Mouse (Mus musculus) erythroblast, adult 5-6 weeks (primary cell): ENCODE results near the gene Thrap3. TPM values are rescaled to one million over a fixed set of nuclear protein-coding genes. Genes with fewer than 3 reads are reported as not detected.

Experiments
- ATAC-seq: replicated peaks from 2 replicates; pipeline ENCODE4 v1.8.0; 2016; ENCODE audit warnings: moderate number of reproducible peaks, mild to moderate bottlenecking, moderate TSS enrichment, inconsistent platforms; ENCODE audit not compliant: poor library complexity, low FRiP score, severe bottlenecking
- total RNA-seq, 2 experiments: library from RNA; stranded (forward) in 1 of 2; stranded (reverse) in 1 of 2; fragments of 150-400 nt in 1 of 2; fragments of 200-764, 138-1000 nt in 1 of 2; gene quantifications; 2 replicates each; pipeline versions ENCODE4 v1.2.3 to v1.2.4; 2015 to 2017; ENCODE audit warnings: low replicate concordance in 2 of 2

Gene Thrap3
- 40.5 and 74.0 TPM in 2 replicates for total RNA-seq (2015; ENCODE audit: low replicate concordance)
- 130 and 133 TPM in 2 replicates for total RNA-seq (2017; ENCODE audit: low replicate concordance)

- peak; percentile 87 for ATAC-seq
Measured at GRCm38 (mm10) chr4:126202303-126203181, at the start of gene Thrap3. Gene Thrap3 (minus strand): TSS chr4:126202760.

GRCm38 (mm10) chr4:126251655-126252254 lies 49.2 kb upstream of the Thrap3 start:
- no peak for ATAC-seq

GRCm38 (mm10) chr4:126250659-126251058 lies 48.1 kb upstream of the Thrap3 start:
- ATAC-seq: no peak

- no peak for ATAC-seq
Measured at GRCm38 (mm10) chr4:126248261-126248868, 45.8 kb upstream of the Thrap3 start.

GRCm38 (mm10) chr4:126246202-126246889 lies 43.8 kb upstream of the Thrap3 start:
- no peak for ATAC-seq

- ATAC-seq: no peak
Measured at GRCm38 (mm10) chr4:126242510-126242909, 40.0 kb upstream of the Thrap3 start.

- no peak for ATAC-seq
Measured at GRCm38 (mm10) chr4:126241956-126242355, 39.4 kb upstream of the Thrap3 start.

GRCm38 (mm10) chr4:126239862-126240475 lies 37.4 kb upstream of the Thrap3 start:
- no peak for ATAC-seq

- no peak for ATAC-seq
Measured at GRCm38 (mm10) chr4:126237721-126238242, 35.2 kb upstream of the Thrap3 start.

- ATAC-seq: no peak
Measured at GRCm38 (mm10) chr4:126236467-126237280, 34.1 kb upstream of the Thrap3 start.

GRCm38 (mm10) chr4:126235191-126235590 lies 32.6 kb upstream of the Thrap3 start:
- ATAC-seq: no peak

GRCm38 (mm10) chr4:126234496-126235175 lies 32.1 kb upstream of the Thrap3 start:
- ATAC-seq: no peak

- ATAC-seq: no peak
Measured at GRCm38 (mm10) chr4:126233676-126234308, 31.2 kb upstream of the Thrap3 start.

- no peak for ATAC-seq
Measured at GRCm38 (mm10) chr4:126229900-126230299, 27.3 kb upstream of the Thrap3 start.

GRCm38 (mm10) chr4:126228144-126228543 lies 25.6 kb upstream of the Thrap3 start:
- no peak for ATAC-seq

- peak; percentile 86 for ATAC-seq
Measured at GRCm38 (mm10) chr4:126227077-126227761, 24.7 kb upstream of the Thrap3 start.

GRCm38 (mm10) chr4:126226640-126227039 lies 24.1 kb upstream of the Thrap3 start:
- peak; percentile 24; the same call in 1 of the 2 replicates for ATAC-seq
